Mouse (Mus musculus): ENCODE data around the gene 4933407L21Rik. TPM values are rescaled to one million over a fixed set of nuclear protein-coding genes. Genes with fewer than 3 reads are reported as not detected.

4933407L21Rik gene
- 0.13 and 0.49 TPM in 2 replicates for polyA plus RNA-seq (2014; fragmentation: Nextera tagmentation; extraction: Ambion mirVana)

DNA sequence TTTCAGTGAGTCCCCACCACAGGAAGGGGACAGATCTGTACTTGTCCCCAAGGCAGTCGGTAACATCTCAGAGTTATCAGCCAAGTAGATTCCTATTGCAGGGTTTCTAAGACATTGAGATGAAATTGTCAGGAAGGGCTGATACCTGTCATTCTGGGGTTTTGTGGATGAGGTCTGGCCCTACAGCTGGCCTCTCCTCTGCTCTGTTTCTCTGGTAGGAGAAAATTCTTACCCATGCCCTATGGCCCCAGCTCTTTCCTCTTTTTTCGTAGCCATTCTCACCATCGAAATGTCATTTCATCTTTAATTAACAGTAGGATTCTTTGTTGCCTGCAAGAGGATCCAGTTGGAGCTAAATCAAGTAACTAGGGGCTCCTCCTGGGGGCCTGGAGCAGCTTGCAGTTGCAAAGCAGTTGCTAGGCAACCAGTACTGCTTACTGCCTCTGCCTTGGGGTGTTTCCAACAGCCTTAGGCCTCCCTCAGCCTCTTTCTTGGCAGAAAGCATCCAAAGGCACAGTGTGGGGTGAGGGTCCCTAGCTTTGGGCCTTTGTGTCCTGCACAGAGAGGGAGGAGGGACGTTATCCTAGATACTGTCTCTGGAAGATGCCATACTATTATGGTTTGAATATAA is at the start of gene 4933407L21Rik:
4933407L21Rik (plus strand) TSS at position 427 of the 631 bp plus-strand sequence.
- Histone ChIP-seq H3K27ac (ENCODE audit: low read length) (no peak within 1 kb of the TSS), H3K36me3 (ENCODE audit: control insufficient read depth, insufficient read depth, low read length) (no peaks in the 10 kb centered on the region), H3K4me1 (ENCODE audit: control insufficient read depth, insufficient read depth, low read length) (peaks cover 17% of the 10 kb centered on the region), H3K4me2 (replicated peaks; ENCODE audit: low read depth, low read length) (no peak within 1 kb of the TSS), H3K9me3 (ENCODE audit: control insufficient read depth, low read depth, low read length) (no peaks in the 10 kb centered on the region), H3K4me3 (ENCODE audit: low read depth, low read length) (no peak within 1 kb of the TSS), H3K9ac (replicated peaks; ENCODE audit: low read depth, low read length) (no peak within 1 kb of the TSS), H3K27me3 (ENCODE audit: control insufficient read depth, insufficient read depth, low read length) (no peaks in the 10 kb centered on the region)
- WGBS: 68% methylated on average over 4 of the region's 4 CpGs
- peak; percentile 58; the same call in 1 of the 2 replicates for ATAC-seq (ENCODE audit: insufficient number of reproducible peaks, insufficient read depth, low FRiP score, low read depth)

DNA sequence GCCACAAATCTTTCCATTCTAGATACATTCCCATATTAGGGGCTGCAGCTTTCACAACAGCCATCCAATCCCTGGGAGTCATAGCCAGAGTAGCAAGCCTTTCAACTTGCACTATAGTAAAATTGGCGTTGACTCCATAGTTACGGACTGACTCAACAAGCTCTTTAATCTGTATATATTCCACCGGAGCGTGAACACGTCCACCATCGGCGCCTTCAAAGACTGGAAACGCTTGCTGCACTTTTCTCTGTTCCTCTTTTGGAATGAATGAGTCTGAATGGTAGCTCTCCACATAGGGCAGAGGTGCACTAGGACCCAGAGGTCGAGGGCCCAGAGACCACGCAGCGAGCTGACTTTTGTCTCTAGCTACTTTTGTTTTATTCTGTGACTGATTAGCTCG is 46.3 kb upstream of the 4933407L21Rik start:
- H3K36me3 ChIP-seq (ENCODE audit: control insufficient read depth, insufficient read depth, low read length): no peaks in the 10 kb centered on the region
- no peak for ATAC-seq (ENCODE audit: insufficient number of reproducible peaks, insufficient read depth, low FRiP score, low read depth)
- WGBS: 94% methylated on average over 12 of the region's 12 CpGs

GRCm38 (mm10) chr1:85887221-85887620 is 41.1 kb upstream of the 4933407L21Rik start:
- no peak overlapping the region for H3K4me3 ChIP-seq (ENCODE audit: low read depth, low read length)
- H3K9ac ChIP-seq (replicated peaks; ENCODE audit: low read depth, low read length): no peak overlapping the region
- 86% methylated on average over 7 of the region's 7 CpGs for WGBS
- no peaks in the 10 kb centered on the region for H3K36me3 ChIP-seq (ENCODE audit: control insufficient read depth, insufficient read depth, low read length)
- no peak overlapping the region for H3K4me2 ChIP-seq (replicated peaks; ENCODE audit: low read depth, low read length)
- H3K9me3 ChIP-seq (ENCODE audit: control insufficient read depth, low read depth, low read length): no peaks in the 10 kb centered on the region
- H3K27me3 ChIP-seq (ENCODE audit: control insufficient read depth, insufficient read depth, low read length): no peaks in the 10 kb centered on the region
- no peak overlapping the region for H3K27ac ChIP-seq (ENCODE audit: low read length)
- ATAC-seq (ENCODE audit: insufficient number of reproducible peaks, insufficient read depth, low FRiP score, low read depth): no peak
- no peaks in the 10 kb centered on the region for H3K4me1 ChIP-seq (ENCODE audit: control insufficient read depth, insufficient read depth, low read length)

More for the DNA sequence above, 46.3 kb upstream of the 4933407L21Rik start:
- no peak overlapping the region for H3K4me3 ChIP-seq (ENCODE audit: low read depth, low read length)
- no peaks in the 10 kb centered on the region for H3K27me3 ChIP-seq (ENCODE audit: control insufficient read depth, insufficient read depth, low read length)
- H3K4me2 ChIP-seq (replicated peaks; ENCODE audit: low read depth, low read length): no peak overlapping the region
- no peak overlapping the region for H3K27ac ChIP-seq (ENCODE audit: low read length)
- H3K9ac ChIP-seq (replicated peaks; ENCODE audit: low read depth, low read length): no peak overlapping the region
- H3K9me3 ChIP-seq (ENCODE audit: control insufficient read depth, low read depth, low read length): no peaks in the 10 kb centered on the region; the same call in 1 of the 2 replicates
- no peaks in the 10 kb centered on the region for H3K4me1 ChIP-seq (ENCODE audit: control insufficient read depth, insufficient read depth, low read length)

DNA sequence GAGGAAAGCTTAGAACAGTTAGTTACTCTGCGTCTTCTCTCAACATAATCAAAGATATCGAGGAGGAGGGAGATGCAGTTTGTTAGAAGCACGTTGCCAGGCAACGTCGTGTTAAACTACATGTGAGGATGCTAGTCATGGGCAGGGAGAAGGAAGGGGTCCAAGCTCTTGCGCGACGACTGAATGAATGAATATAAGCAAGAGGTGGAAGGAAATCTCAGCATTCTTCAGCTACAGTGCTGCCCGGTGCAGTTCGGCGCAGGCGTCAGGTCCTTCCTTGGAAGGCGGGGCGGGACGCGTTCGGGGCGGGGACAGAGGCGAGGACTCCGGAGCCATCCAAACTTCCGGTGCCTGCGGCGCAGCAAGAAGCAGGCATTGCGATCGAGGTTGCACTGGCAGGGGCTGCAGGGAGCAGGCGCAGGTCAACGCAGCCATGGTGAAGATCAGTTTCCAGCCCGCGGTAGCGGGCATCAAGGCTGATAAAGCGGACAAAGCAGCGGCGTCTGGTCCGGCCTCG is 34.0 kb upstream of the 4933407L21Rik start, which contains the start of gene Itm2c:
Itm2c (plus strand) TSS at position 51 of the 517 bp plus-strand sequence.
- peak within 1 kb of the TSS; percentile 80 for H3K27ac ChIP-seq (ENCODE audit: low read length)
- ATAC-seq (ENCODE audit: insufficient number of reproducible peaks, insufficient read depth, low FRiP score, low read depth): peak; percentile 80
- H3K9me3 ChIP-seq (ENCODE audit: control insufficient read depth, low read depth, low read length): no peaks in the 10 kb centered on the region
- peak within 1 kb of the TSS; percentile 78 for H3K4me2 ChIP-seq (replicated peaks; ENCODE audit: low read depth, low read length)
- H3K4me3 ChIP-seq (ENCODE audit: low read depth, low read length): peak within 1 kb of the TSS; percentile 79
- WGBS: 1% methylated on average over 35 of the region's 35 CpGs
- no peaks in the 10 kb centered on the region for H3K27me3 ChIP-seq (ENCODE audit: control insufficient read depth, insufficient read depth, low read length)
- peak within 1 kb of the TSS; percentile 71 for H3K9ac ChIP-seq (replicated peaks; ENCODE audit: low read depth, low read length)
- peaks cover 39% of the 10 kb centered on the region for H3K4me1 ChIP-seq (ENCODE audit: control insufficient read depth, insufficient read depth, low read length)
- H3K36me3 ChIP-seq (ENCODE audit: control insufficient read depth, insufficient read depth, low read length): no peaks in the 10 kb centered on the region; the same call in 1 of the 2 replicates

- H3K4me1 ChIP-seq (ENCODE audit: control insufficient read depth, insufficient read depth, low read length): peaks cover 43% of the 10 kb centered on the region
- peak overlapping the region; percentile 80 for H3K27ac ChIP-seq (ENCODE audit: low read length)
- H3K36me3 ChIP-seq (ENCODE audit: control insufficient read depth, insufficient read depth, low read length): no peaks in the 10 kb centered on the region; the same call in 1 of the 2 replicates
- WGBS: under 1% methylated on average over 29 of the region's 30 CpGs
- H3K4me3 ChIP-seq (ENCODE audit: low read depth, low read length): peak overlapping the region; percentile 79
- H3K9me3 ChIP-seq (ENCODE audit: control insufficient read depth, low read depth, low read length): no peaks in the 10 kb centered on the region
- H3K9ac ChIP-seq (replicated peaks; ENCODE audit: low read depth, low read length): peak overlapping the region; percentile 71
- no peaks in the 10 kb centered on the region for H3K27me3 ChIP-seq (ENCODE audit: control insufficient read depth, insufficient read depth, low read length)
- H3K4me2 ChIP-seq (replicated peaks; ENCODE audit: low read depth, low read length): peak overlapping the region; percentile 78
- peak; percentile 46 for ATAC-seq (ENCODE audit: insufficient number of reproducible peaks, insufficient read depth, low FRiP score, low read depth)
These were observed 33.4 kb upstream of the 4933407L21Rik start for GRCm38 (mm10) chr1:85894748-85895360.

DNA sequence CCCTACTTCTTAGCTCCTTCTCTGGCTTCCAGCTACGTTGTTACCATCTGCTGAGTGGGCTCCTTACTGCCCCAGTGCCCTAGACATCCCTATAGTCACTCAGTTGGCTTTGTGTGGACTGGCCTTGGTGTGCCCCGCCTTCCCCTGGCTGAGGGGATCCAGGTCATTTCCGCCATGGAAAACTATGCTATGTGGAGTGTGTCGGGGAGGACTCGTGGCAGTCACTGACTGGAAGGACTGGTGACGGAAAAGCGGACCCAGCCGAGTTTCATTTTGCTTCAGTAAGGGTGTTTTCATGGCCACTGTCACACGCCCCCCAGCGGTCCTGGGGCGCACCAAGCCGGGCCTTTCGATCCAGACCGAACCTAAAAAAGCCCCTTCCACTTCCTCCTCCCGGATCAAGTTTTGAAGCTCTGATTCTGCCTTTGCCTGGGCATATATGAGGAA is 32.9 kb upstream of the 4933407L21Rik start:
- WGBS: 6% methylated on average over 15 of the region's 15 CpGs
- peak overlapping the region; percentile 79 for H3K4me3 ChIP-seq (ENCODE audit: low read depth, low read length)
- peak overlapping the region; percentile 71 for H3K9ac ChIP-seq (replicated peaks; ENCODE audit: low read depth, low read length)
- H3K27me3 ChIP-seq (ENCODE audit: control insufficient read depth, insufficient read depth, low read length): no peaks in the 10 kb centered on the region
- peak overlapping the region; percentile 78 for H3K4me2 ChIP-seq (replicated peaks; ENCODE audit: low read depth, low read length)
- H3K9me3 ChIP-seq (ENCODE audit: control insufficient read depth, low read depth, low read length): no peaks in the 10 kb centered on the region
- H3K4me1 ChIP-seq (ENCODE audit: control insufficient read depth, insufficient read depth, low read length): peaks cover 48% of the 10 kb centered on the region
- H3K27ac ChIP-seq (ENCODE audit: low read length): peak overlapping the region; percentile 80; the same call in 1 of the 2 replicates
- peak; percentile 46; the same call in 1 of the 2 replicates for ATAC-seq (ENCODE audit: insufficient number of reproducible peaks, insufficient read depth, low FRiP score, low read depth)
- H3K36me3 ChIP-seq (ENCODE audit: control insufficient read depth, insufficient read depth, low read length): no peaks in the 10 kb centered on the region; the same call in 1 of the 2 replicates

DNA sequence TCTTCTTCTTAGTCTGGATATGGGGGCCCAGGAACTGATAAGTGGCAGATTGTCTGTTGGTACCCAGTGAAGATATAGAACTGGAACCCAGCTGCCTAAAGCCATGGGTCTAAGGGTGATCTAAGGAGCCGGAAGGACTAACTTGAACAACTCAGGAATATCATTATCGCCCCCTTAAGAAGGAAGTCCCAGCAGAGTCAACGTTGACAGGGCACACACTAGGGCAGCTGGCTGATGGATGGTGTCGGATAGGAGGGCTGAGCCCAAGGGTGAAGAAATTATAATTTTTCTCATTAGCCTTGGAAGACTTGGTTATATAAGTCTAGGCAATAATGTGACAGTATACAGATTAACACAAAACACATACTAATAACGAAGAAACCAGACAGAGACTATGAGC is 32.2 kb upstream of the 4933407L21Rik start:
- no peaks in the 10 kb centered on the region for H3K9me3 ChIP-seq (ENCODE audit: control insufficient read depth, low read depth, low read length)
- H3K4me3 ChIP-seq (ENCODE audit: low read depth, low read length): peak overlapping the region; percentile 79
- H3K27ac ChIP-seq (ENCODE audit: low read length): peak overlapping the region; percentile 80; the same call in 1 of the 2 replicates
- H3K4me1 ChIP-seq (ENCODE audit: control insufficient read depth, insufficient read depth, low read length): peaks cover 54% of the 10 kb centered on the region
- ATAC-seq (ENCODE audit: insufficient number of reproducible peaks, insufficient read depth, low FRiP score, low read depth): no peak
- H3K27me3 ChIP-seq (ENCODE audit: control insufficient read depth, insufficient read depth, low read length): no peaks in the 10 kb centered on the region
- no peak overlapping the region for H3K9ac ChIP-seq (replicated peaks; ENCODE audit: low read depth, low read length)
- no peaks in the 10 kb centered on the region; the same call in 1 of the 2 replicates for H3K36me3 ChIP-seq (ENCODE audit: control insufficient read depth, insufficient read depth, low read length)
- 79% methylated on average over 5 of the region's 5 CpGs for WGBS
- peak overlapping the region; percentile 78 for H3K4me2 ChIP-seq (replicated peaks; ENCODE audit: low read depth, low read length)
